In genomic region chr2:71546640-71547071, GRCm38 (mm10) we compare ENCODE assay signal across 8 mouse cellular contexts. TPM values are rescaled to one million over a fixed set of nuclear protein-coding genes. Genes with fewer than 3 reads are reported as not detected.
DNase-seq lines count a peak whose midpoint lies in the region; ATAC-seq and TF ChIP-seq lines count a peak whose summit lies in the region.

Gene Dlx2 (minus strand): TSS chr2:71546754.

- H3K9me3 ChIP-seq in heart, embryonic 12.5 days (replicated peaks), result no peaks in the 10 kb centered on the region
- peaks cover 22% of the 10 kb centered on the region for H3K9me3 ChIP-seq in G1E (replicated peaks)
- H3K9me3 ChIP-seq in forebrain, embryonic 13.5 days (replicated peaks), result no peaks in the 10 kb centered on the region
- H3K9me3 ChIP-seq in limb, embryonic 13.5 days, result no peaks in the 10 kb centered on the region

- H3K4me1 ChIP-seq in heart, embryonic 12.5 days (replicated peaks), result peaks cover 39% of the 10 kb centered on the region
- H3K4me1 ChIP-seq in G1E (ENCODE audit: insufficient read depth, low read depth, low read length), result peaks cover 31% of the 10 kb centered on the region
- peaks cover 57% of the 10 kb centered on the region for H3K4me1 ChIP-seq in forebrain, embryonic 13.5 days
- H3K4me1 ChIP-seq in limb, embryonic 13.5 days, result peaks cover 46% of the 10 kb centered on the region

- H3K27ac ChIP-seq in heart, embryonic 12.5 days (ENCODE audit: poor library complexity, severe bottlenecking), result no peak within 1 kb of the TSS
- H3K27ac ChIP-seq in forebrain, embryonic 13.5 days, result peak within 1 kb of the TSS; percentile 97
- peak within 1 kb of the TSS; percentile 4; the same call in 1 of the 2 replicates for H3K27ac ChIP-seq in limb, embryonic 13.5 days

- H3K27me3 ChIP-seq in heart, embryonic 12.5 days (replicated peaks), result peaks cover 91% of the 10 kb centered on the region
- peaks cover 71% of the 10 kb centered on the region for H3K27me3 ChIP-seq in G1E (ENCODE audit: insufficient read depth, low read length)
- H3K27me3 ChIP-seq in forebrain, embryonic 13.5 days, result peaks cover 70% of the 10 kb centered on the region
- H3K27me3 ChIP-seq in limb, embryonic 13.5 days, result peaks cover 87% of the 10 kb centered on the region

- intact Hi-C loops in heart, postnatal 25 days (cut with DNase I), result loop anchor here (2.0 to 10.0 kb wide), 4 partner anchors 16 to 392 kb away; partner anchors contain the start of gene Metap1d

- H3K4me3 ChIP-seq in heart, embryonic 12.5 days, result peak within 1 kb of the TSS; percentile 53
- H3K4me3 ChIP-seq in G1E (ENCODE audit: low read depth, low read length), result peak within 1 kb of the TSS; percentile 67
- H3K4me3 ChIP-seq in forebrain, embryonic 13.5 days, result peak within 1 kb of the TSS; percentile 69
- peak within 1 kb of the TSS; percentile 55 for H3K4me3 ChIP-seq in limb, embryonic 13.5 days

- H3K4me2 ChIP-seq in heart, embryonic 12.5 days, result peak within 1 kb of the TSS; percentile 85
- peak within 1 kb of the TSS; percentile 92 for H3K4me2 ChIP-seq in forebrain, embryonic 13.5 days
- peak within 1 kb of the TSS; percentile 97 for H3K4me2 ChIP-seq in limb, embryonic 13.5 days (replicated peaks)

- peak within 1 kb of the TSS; percentile 42; the same call in 1 of the 2 replicates for H3K9ac ChIP-seq in heart, embryonic 12.5 days
- peak within 1 kb of the TSS; percentile 90 for H3K9ac ChIP-seq in forebrain, embryonic 13.5 days
- peak within 1 kb of the TSS; percentile 62 for H3K9ac ChIP-seq in limb, embryonic 13.5 days

- ATAC-seq in heart, embryonic 12.5 days (ENCODE audit: insufficient number of reproducible peaks, low FRiP score), result peak; percentile 38; the same call in 1 of the 2 replicates
- ATAC-seq in G1E (ENCODE audit: extremely low read depth, insufficient number of reproducible peaks, low FRiP score, poor library complexity, severe bottlenecking), result no peak
- peak; percentile 82 for ATAC-seq in forebrain, embryonic 13.5 days
- peak; percentile 42 for ATAC-seq in limb, embryonic 13.5 days (ENCODE audit: low FRiP score, low read depth)
- no peak for ATAC-seq in megakaryocyte progenitor cell, adult 5-6 weeks (replicated peaks; ENCODE audit: poor library complexity)

- no peak for TF ChIP-seq CTCF in G1E (IDR thresholded peaks at IDR 0.05; ENCODE audit: low read depth, low read length)

- WGBS in heart, embryonic 12.5 days, result under 1% methylated on average over 37 of the region's 37 CpGs
- WGBS in forebrain, embryonic 13.5 days, result 0% methylated on average over 37 of the region's 37 CpGs
- 0% methylated on average over 37 of the region's 37 CpGs for WGBS in limb, embryonic 13.5 days

- DNase-seq in heart, postnatal 25 days (ENCODE audit: low spot score), result no peak
- DNase-seq in G1E (ENCODE audit: low spot score), result no peak
- DNase-seq in retina, embryonic 14.5 days (ENCODE audit: low spot score), result peak; percentile 88
- DNase-seq in gastrocnemius, postnatal 4 days (ENCODE audit: low spot score in 2 of 2), result no peak

- H3K36me3 ChIP-seq in heart, embryonic 12.5 days, result no peaks in the 10 kb centered on the region
- no peaks in the 10 kb centered on the region for H3K36me3 ChIP-seq in G1E (replicated peaks)
- H3K36me3 ChIP-seq in forebrain, embryonic 13.5 days (ENCODE audit: poor library complexity, severe bottlenecking), result peaks cover 10% of the 10 kb centered on the region; the same call in 1 of the 2 replicates
- H3K36me3 ChIP-seq in limb, embryonic 13.5 days, result no peaks in the 10 kb centered on the region

RNA-seq across cellular contexts. Expression of gene Dlx2, which starts in this region (rescaled TPM):
- 0.39 and 0.68 TPM in 2 replicates for polyA plus RNA-seq in heart, embryonic 12.5 days (2016; fragmentation: Nextera tagmentation; extraction: Ambion mirVana)
- total RNA-seq in heart, postnatal 25 days (2021), result not detected
- not detected in 2 replicates for total RNA-seq in G1E (2014; fragmentation: Nextera tagmentation)
- total RNA-seq in G1E (2017), result not detected in 2 replicates
- not detected in 2 replicates for polyA plus RNA-seq in G1E (2012)
- 71.0 and 83.2 TPM in 2 replicates for polyA plus RNA-seq in forebrain, embryonic 13.5 days (2015; fragmentation: Nextera tagmentation; extraction: Ambion mirVana)
- polyA plus RNA-seq in limb, embryonic 13.5 days (2015; fragmentation: Nextera tagmentation; extraction: Ambion mirVana), result 3.7 and 4.4 TPM in 2 replicates
- total RNA-seq in gastrocnemius, postnatal 4 days (2021), result under 1 TPM; 0.10 to 0.13 TPM
- not detected in 2 replicates for total RNA-seq in megakaryocyte progenitor cell, adult 5-6 weeks (2015)
- total RNA-seq in megakaryocyte progenitor cell, adult 5-6 weeks (2017), result not detected in 2 replicates

Comparison
In these comparisons a context has a peak if more than half of its experiments do, and no peak if none do; other contexts are left out.
1. RNA of gene Dlx2 (polyA plus RNA-seq): 71.0 to 83.2 TPM in forebrain, embryonic 13.5 days; 3.7 to 4.4 TPM in limb, embryonic 13.5 days, 0.39 to 0.68 TPM in heart, embryonic 12.5 days and not detected in G1E; every median in the first group is over 10 times any median in the second.
2. Peak in ATAC-seq, H3K4me3 ChIP-seq, H3K9ac ChIP-seq and H3K4me2 ChIP-seq in heart, embryonic 12.5 days; RNA of the gene not detected or under 1 TPM.
3. ATAC-seq: peak in forebrain, embryonic 13.5 days (single experiment) and limb, embryonic 13.5 days (single experiment); none in G1E (single experiment) and megakaryocyte progenitor cell, adult 5-6 weeks (single experiment).
4. Peak in every context shown above with its lines, with median percentiles within 50 percentile points of each other: H3K4me2 ChIP-seq, H3K4me3 ChIP-seq and H3K9ac ChIP-seq.